Mouse (Mus musculus): ENCODE results near the gene Ncln.

Gene Ncln

DNA sequence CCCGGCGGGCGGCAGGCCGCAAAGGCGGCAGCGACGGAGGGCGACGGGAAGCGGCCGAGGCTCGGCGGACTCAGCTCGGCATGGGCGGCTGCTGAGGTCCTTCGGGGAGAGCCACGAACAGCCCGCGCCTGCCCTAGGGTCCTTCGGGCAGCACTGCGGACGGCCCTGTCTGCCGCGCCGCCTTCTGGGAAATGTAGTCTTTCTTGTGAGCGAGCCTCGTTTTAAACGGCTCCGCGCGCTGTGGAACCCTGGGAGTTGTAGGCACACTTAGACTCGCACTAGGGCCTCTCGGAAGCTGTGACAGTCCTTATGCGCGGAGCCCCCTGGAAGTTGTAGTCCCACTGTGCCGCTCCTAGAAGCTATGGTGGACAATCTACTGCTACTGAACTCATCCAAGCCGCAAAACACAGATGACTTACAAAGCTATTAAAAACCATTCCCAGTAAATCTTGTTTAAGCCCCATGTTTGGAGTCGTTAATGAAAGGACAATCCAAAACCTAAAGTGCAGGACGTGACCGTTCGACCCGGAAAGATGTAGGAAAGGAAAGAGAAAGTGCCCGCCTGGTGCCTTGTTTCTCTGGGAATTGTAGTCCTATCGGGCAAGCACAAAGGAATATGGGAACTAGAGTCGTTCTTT lies at the start of gene Ncln:
Ncln (minus strand) TSS at position 129 of the 638 bp plus-strand sequence.
- DNase-seq = peak; percentile 98

- peak; percentile 100 for DNase-seq
These were observed 49.1 kb upstream of the Ncln start, which contains the start of gene Gna11 for GRCm38 (mm10) chr10:81545161-81545747. TSS of gene Gna11 (minus strand) at chr10:81545190.

- DNase-seq = no peak
These were observed 48.3 kb upstream of the Ncln start for GRCm38 (mm10) chr10:81544296-81545160.

DNA sequence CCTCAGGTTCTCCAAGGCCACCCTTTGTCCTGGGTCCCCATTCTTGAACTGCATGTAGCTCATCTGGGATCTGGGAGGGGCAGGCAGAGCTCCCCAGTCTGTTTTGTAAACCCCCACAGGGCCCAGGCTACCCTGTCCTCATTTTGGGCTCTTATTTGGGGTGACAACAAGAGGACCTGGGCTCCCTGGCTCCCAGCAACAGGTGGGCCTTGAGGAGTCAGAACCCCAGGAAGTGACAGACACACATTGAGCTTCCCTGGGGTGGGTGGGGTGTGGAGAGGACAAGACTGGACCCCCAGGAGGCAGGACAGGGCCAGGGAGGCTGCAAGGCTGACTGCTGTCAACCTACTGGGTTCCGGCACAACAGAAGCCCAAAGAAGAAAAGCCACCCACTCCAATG lies 47.4 kb upstream of the Ncln start:
- DNase-seq = no peak

DNA sequence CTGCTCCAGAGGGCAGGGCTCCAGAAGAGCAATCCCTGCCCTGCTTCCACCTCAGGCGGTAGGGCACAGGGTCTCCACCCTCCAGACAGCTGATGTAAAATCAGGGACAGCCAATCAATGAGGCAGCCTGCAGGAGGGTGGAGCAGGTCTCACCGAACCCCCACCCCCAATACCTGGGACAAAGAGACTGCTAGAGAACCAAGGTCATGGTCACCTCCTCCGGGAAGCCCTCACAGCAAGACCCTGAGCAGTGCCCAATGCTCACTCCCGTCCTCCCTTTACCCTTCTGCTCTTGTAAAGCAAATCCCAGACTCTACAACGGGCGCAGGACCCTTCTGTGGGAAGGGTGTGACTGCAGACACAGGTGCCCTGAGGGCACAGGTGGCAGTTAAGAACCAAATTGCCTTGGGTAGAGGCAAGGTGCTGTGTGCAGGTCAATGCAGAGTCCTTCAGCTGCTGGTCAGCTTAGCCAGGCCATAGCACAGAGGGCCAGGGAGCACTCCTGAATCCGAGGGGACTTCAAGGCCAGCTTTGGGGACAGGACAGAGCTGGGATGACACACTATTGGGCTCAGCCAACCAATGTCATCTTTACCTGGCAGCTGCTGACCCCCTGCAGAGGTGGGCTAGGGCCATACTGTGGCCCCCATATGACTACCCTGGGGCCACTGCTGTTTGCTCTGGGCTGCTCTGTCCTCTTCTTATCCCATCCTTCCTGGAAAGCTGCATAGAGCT lies 46.7 kb upstream of the Ncln start:
- no peak for DNase-seq

DNA sequence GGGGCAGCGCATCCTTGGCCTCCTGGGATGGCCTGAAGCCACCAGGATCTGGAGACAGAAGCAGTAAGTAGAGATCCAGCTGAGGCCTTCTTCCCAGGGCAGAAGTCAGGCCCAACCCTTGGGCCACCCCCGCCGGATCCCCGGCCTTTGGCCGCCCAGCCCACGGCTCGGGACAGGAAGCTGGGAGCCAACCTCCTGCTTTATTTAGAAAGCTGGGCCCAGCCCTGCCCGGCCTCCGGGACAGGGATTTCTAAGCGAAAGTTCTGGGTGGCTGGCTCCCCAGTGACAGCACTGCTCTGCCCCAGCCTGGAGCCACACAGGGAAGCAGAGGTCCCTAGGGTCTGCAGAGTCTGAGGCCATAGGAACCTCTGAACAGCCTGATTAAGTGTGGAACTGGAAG lies 45.6 kb upstream of the Ncln start:
- DNase-seq = no peak

DNA sequence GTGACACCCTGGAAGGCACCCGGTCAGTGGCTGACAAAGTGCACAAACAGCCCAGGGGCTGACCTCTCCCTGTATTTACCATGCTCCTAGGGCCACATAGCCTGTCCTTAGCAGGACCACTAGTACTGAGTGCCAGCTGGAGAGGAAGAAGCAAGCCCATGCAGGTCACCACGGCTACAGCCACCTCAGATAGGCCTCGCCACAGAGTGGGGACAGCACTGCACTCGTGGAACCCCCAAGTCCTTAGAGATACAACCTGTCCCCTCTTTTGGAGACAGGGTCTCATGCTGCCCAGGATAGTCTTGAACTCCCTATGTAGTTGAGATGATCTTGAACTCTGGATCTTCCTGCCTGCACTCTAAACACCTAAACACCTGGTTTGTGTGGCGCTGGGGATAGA lies 45.2 kb upstream of the Ncln start:
- no peak for DNase-seq

GRCm38 (mm10) chr10:81538321-81539048 lies 42.3 kb upstream of the Ncln start:
- no peak for DNase-seq

DNA sequence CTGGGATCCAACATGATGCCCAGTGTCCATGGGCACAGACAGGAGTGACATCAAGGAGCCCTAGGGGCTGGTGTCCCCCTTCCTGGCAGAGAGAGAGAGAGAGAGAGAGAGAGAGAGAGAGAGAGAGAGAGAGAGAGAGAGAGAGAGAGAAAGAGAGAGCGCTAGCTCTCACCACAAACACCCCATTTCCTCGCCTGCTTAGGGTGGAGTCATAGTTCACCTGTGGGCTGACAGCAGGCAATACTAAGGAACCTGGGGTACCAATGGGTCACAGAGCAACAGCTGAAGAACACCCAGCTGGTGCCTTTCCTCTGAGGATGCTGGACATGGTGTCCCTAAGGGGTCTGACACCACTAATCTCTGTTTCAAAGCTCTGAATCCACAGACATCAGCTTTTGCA lies 41.2 kb upstream of the Ncln start:
- DNase-seq = no peak

DNA sequence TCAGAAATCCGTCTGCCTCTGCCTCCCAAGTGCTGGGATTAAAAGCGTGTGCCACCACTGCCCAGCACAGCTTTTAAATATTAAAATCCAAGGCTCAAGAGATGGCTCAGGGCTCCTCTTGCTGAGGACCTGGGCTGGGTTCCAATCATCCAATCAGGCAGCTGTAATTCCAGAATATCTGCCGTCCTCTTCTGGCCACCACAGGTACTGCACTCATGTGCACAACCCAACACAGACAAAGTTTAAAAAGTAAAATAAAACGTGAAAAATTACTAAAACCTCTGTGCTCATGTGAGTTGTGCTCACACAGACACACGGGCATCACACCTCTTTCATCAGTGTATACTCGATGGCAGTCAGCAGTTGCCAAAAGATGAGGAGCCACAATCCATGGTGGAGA lies 40.5 kb upstream of the Ncln start:
- DNase-seq = no peak

DNA sequence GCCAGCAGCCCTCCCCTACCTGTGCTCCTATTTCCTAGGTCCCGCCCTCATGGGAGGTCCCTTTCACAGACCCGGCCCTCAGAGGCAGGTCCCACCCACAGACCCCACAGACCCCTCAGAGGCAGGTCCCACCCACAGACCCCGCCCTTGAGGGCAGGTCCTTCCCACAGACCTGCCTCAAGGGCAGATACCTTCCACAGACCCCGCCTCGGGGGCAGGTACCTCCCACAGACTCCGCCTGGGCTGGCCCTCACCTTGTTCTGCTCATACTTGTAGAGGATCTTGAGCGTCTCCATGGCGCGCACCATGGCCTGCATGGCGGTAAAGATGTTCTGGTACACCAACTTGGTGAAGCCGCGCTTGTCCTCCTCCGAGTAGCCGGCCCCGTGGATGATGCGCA lies 38.6 kb upstream of the Ncln start:
- DNase-seq = no peak

- DNase-seq = peak; percentile 88
These were observed 30.6 kb upstream of the Ncln start for GRCm38 (mm10) chr10:81526779-81527178.

DNA sequence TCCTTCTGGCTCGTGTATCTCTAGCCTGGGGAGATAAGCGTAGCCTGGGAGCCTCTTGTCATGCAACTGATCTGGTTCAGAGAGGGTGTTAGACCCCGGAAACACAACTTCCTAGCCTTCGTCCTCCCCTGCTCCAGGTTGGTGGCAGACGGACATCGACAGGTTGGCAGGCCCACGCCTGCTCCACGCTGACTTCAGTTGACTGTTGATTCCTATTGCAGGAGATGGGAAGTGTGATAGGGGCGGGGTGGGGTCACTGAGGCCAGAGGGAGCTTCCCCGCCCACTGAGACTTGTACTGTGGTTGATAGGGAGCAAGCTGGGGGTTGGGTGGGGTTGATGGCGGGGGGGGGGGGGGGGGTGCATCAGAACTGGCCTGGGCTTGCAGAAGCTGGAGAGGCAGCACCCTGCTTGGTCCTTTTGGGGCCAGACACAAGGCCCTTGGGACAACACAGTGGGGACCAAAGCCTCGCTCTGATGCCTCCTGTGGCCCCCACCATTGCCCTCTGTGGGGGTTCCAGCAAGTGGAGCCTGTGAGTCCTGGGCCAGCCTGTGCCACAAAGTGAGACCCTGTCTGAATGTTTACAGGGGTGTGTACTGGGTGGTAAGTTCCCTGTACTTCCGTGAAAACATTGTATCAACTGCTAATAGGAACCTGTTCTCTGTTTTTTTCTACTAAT lies 29.0 kb upstream of the Ncln start:
- DNase-seq = no peak

GRCm38 (mm10) chr10:81524051-81524605 lies 27.9 kb upstream of the Ncln start, which contains the start of gene Gna15:
TSS of gene Gna15 (minus strand) at chr10:81524225.
- DNase-seq = no peak

- no peak for DNase-seq
These were observed 27.4 kb upstream of the Ncln start for GRCm38 (mm10) chr10:81523570-81523969.

GRCm38 (mm10) chr10:81523142-81523541 lies 26.9 kb upstream of the Ncln start:
- no peak for DNase-seq

GRCm38 (mm10) chr10:81519978-81520365 lies 23.8 kb upstream of the Ncln start:
- DNase-seq = no peak

- DNase-seq = no peak
These were observed 23.2 kb upstream of the Ncln start for GRCm38 (mm10) chr10:81519227-81519977.

GRCm38 (mm10) chr10:81518546-81518945 lies 22.4 kb upstream of the Ncln start:
- DNase-seq = peak; percentile 84

- no peak for DNase-seq
These were observed 21.0 kb upstream of the Ncln start for GRCm38 (mm10) chr10:81517227-81517626.

- no peak for DNase-seq
These were observed 17.6 kb upstream of the Ncln start for GRCm38 (mm10) chr10:81513798-81514197.
